Mouse (Mus musculus) hindbrain, embryonic 14.5 days (tissue): ENCODE measurements at regions not wholly inside any gene's neighbourhood (a gene's known extent, or its start where the extent isn't known, plus 50 kb on each side); places are given as distances from the start of the nearest gene placed in this dataset.

Experiments used
- ATAC-seq: fragments of 200-750 bp; cut with Nextera tagmentation; 2 replicates; pipeline ENCODE4 v1.8.0; 2017; ENCODE audit warnings: moderate number of reproducible peaks, mild to moderate bottlenecking, moderate TSS enrichment, moderate library complexity; ENCODE audit not compliant: low FRiP score
- DNase-seq: peaks from one replicate; pipeline ENCODE4 v3.0.0-alpha.2; 2015; ENCODE audit warnings: low spot score
- H3K27ac ChIP-seq: fragments of 300-500 bp; sonication (generic); 2 replicates; pipeline ENCODE4 v1.5.1; 2014; ENCODE audit warnings: mild to moderate bottlenecking, moderate library complexity
- H3K27me3 ChIP-seq: fragments of 300-500 bp; sonication (generic); 2 replicates; pipeline ENCODE4 v1.6.1; 2014; ENCODE audit warnings: mild to moderate bottlenecking, low read length, mixed read lengths; ENCODE audit not compliant: control insufficient read depth, insufficient read depth
- H3K36me3 ChIP-seq: fragments of 300-500 bp; sonication (generic); replicated peaks from 2 replicates; pipeline ENCODE4 v1.6.1; 2014; ENCODE audit not compliant: control insufficient read depth, insufficient read depth
- H3K4me1 ChIP-seq: fragments of 300-500 bp; sonication (generic); replicated peaks from 2 replicates; pipeline ENCODE4 v1.6.1; 2014; ENCODE audit warnings: antibody characterized with exemption, low read length, mixed read lengths; ENCODE audit not compliant: control insufficient read depth, insufficient read depth
- H3K4me2 ChIP-seq: fragments of 300-500 bp; sonication (generic); replicated peaks from 2 replicates; pipeline ENCODE4 v1.6.1; 2014; ENCODE audit warnings: mild to moderate bottlenecking, moderate library complexity
- H3K4me3 ChIP-seq: fragments of 300-500 bp; sonication (generic); replicated peaks from 2 replicates; pipeline ENCODE4 v1.5.1; 2014; ENCODE audit warnings: mild to moderate bottlenecking, low read length
- H3K9ac ChIP-seq: fragments of 300-500 bp; sonication (generic); 2 replicates; pipeline ENCODE4 v1.6.1; 2014
- H3K9me3 ChIP-seq: fragments of 300-500 bp; sonication (generic); 2 replicates; pipeline ENCODE4 v1.6.1; 2016; ENCODE audit warnings: low read length; ENCODE audit not compliant: control insufficient read depth
- WGBS: fragments of 180-500 bp; shearing (Covaris S2); extraction: QIAGEN DNeasy Blood & Tissue Kit; methylation state at CpG from one replicate; pipeline ENCODE4 v1.1.7; 2014; 5-methylcytosine and 5-hydroxymethylcytosine counted together

DNA sequence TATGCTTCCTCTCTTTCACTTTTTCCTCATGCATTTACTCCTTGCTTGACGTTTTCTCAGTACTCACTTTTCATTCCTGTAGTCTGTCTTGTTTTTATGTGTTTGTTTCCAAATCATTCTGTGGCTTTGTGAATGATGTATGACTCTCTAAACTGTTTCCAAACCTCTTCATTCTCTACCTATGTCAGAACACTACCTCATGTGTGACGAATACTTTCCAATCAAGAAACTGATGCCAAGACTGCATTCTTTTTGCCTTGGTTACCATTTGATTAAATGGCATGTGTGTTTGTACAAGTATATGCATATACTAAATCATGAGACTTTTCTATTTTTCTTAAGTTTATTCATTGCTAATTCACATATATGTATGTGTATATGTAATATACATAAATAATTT lies 1238.7 kb upstream of the Gm7489 start:
- Histone ChIP-seq H3K27me3 (no peaks in the 10 kb centered on the region), H3K4me2 (no peak overlapping the region), H3K27ac (no peak overlapping the region), H3K9me3 (no peaks in the 10 kb centered on the region), H3K4me3 (no peak overlapping the region), H3K4me1 (no peaks in the 10 kb centered on the region), H3K9ac (no peak overlapping the region), H3K36me3 (no peaks in the 10 kb centered on the region)
- ATAC-seq, result no peak
- 82% methylated on average over 2 of the region's 2 CpGs for WGBS
- no peak for DNase-seq

DNA sequence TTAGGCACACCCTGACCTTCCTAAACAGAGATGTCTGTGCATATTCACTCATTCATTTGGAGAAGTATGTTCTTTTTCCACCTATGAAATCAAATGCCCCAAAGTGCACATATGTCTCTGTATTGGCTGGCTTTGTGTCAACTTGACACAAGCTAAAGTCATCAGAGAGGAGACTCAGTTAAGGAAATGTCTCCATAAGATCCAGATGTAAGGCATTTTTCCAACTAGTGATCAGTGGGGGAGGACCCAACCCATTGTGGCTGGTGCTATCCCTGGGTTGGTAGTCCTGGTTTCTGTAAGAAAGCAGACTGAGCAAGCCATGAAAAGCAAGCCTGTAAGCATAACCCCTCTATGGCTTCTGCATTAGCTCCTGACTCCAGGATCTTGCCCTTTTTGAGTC lies 1226.8 kb upstream of the Gm7489 start:
- no peaks in the 10 kb centered on the region for H3K4me1 ChIP-seq
- no peak overlapping the region for H3K27ac ChIP-seq
- DNase-seq, result no peak

More for the DNA sequence above, 1226.8 kb upstream of the Gm7489 start:
- no peak overlapping the region for H3K9ac ChIP-seq
- H3K36me3 ChIP-seq, result no peaks in the 10 kb centered on the region
- no peak for ATAC-seq
- H3K4me3 ChIP-seq, result no peak overlapping the region
- no peaks in the 10 kb centered on the region for H3K9me3 ChIP-seq
- no peak overlapping the region for H3K4me2 ChIP-seq
- no peaks in the 10 kb centered on the region for H3K27me3 ChIP-seq
